Mouse (Mus musculus): ENCODE measurements around the gene Hoxa7.

DNA sequence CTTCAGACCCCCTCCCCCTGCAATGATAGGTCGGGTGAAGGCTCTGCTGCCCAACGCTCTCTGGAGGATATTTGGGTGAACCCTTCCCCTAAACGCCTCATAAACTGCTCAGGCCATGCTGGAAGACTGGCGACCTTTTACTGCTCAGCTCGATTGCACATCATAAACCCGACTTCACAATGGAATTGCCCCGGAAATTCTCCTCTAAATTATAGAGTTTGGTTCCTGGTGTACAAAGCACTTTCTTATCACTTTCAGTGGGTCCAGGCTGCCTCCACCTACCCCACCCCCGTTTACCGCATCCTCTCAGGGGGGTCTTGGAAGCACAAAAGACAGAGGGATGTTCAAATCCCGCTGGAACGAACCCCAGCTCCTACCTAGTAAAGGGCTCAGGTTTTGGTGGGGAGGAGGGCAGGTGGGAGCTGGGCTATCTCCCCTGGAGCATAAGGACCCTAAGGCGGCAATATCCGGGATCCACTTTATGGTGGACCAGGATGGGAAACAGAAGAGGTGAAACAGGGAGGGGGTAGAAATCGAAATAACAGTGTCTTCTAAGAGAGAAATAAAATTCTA, 2.9 kb downstream of the Hoxa7 start:
- TF ChIP-seq POLR2A (IDR thresholded peaks at IDR 0.05; ENCODE audit: borderline replicate concordance, low read depth, low read length) = no peak
- TF ChIP-seq CTCF (IDR thresholded peaks at IDR 0.05; ENCODE audit: low read depth, low read length) = no peak
